Mouse (Mus musculus): ENCODE measurements around the gene Cd160.

Gene Cd160

GRCm38 (mm10) chr3:96759695-96760094 is 69.5 kb downstream of the Cd160 start:
- no peak for DNase-seq (ENCODE audit: low spot score)

- DNase-seq (ENCODE audit: low spot score): no peak
These were observed 71.5 kb downstream of the Cd160 start for GRCm38 (mm10) chr3:96757691-96758090.

GRCm38 (mm10) chr3:96755935-96756334 is 73.2 kb downstream of the Cd160 start:
- DNase-seq (ENCODE audit: low spot score): no peak
